Mouse (Mus musculus) liver, embryonic 14.5 days (tissue): ENCODE data around the gene Dnmt3a. TPM values are rescaled to one million over a fixed set of nuclear protein-coding genes. Genes with fewer than 3 reads are reported as not detected.

Source experiments
- ATAC-seq: fragments of 200-750 bp; cut with Nextera tagmentation; 2 replicates; pipeline ENCODE4 v1.8.0; 2017; ENCODE audit warnings: moderate number of reproducible peaks, mild to moderate bottlenecking, moderate library complexity; ENCODE audit not compliant: insufficient read depth
- DNase-seq, 3 experiments: peaks; one replicate each; pipeline ENCODE4 v3.0.0-alpha.2; 2012 to 2013; ENCODE audit warnings: low read depth in 3 of 3, low spot score in 3 of 3
- H3K27ac ChIP-seq: fragments of 300-500 bp; sonication (generic); 2 replicates; pipeline ENCODE4 v1.5.1; 2014; ENCODE audit warnings: moderate library complexity, mild to moderate bottlenecking, control low read depth, inconsistent platforms
- H3K27me3 ChIP-seq: fragments of 300-500 bp; sonication (generic); 2 replicates; pipeline ENCODE4 v1.6.1; 2014; ENCODE audit warnings: mild to moderate bottlenecking, low read length, moderate library complexity; ENCODE audit not compliant: control insufficient read depth, insufficient read depth
- H3K36me3 ChIP-seq: fragments of 300-500 bp; sonication (generic); replicated peaks from 2 replicates; pipeline ENCODE4 v1.6.1; 2014; ENCODE audit warnings: low read depth; ENCODE audit not compliant: control insufficient read depth, insufficient read depth
- H3K4me1 ChIP-seq, 2 experiments: fragments of 200-500 bp in 1 of 2; fragments of 300-500 bp in 1 of 2; sonication (generic) in 1 of 2; replicated peaks; 2 replicates each; pipeline ENCODE4 v1.6.1; 2012 to 2014; ENCODE audit warnings: antibody characterized with exemption in 1 of 2, inconsistent platforms in 1 of 2, low read length in 1 of 2; ENCODE audit not compliant: control insufficient read depth in 2 of 2, insufficient read depth in 2 of 2
- H3K4me2 ChIP-seq: fragments of 300-500 bp; sonication (generic); 2 replicates; pipeline ENCODE4 v1.6.1; 2014; ENCODE audit warnings: low read depth, mild to moderate bottlenecking, control low read depth, moderate library complexity
- H3K4me3 ChIP-seq, 2 experiments: fragments of 200-500 bp in 1 of 2; fragments of 300-500 bp in 1 of 2; sonication (generic) in 1 of 2; 2 replicates each; pipeline ENCODE4 v1.5.1; 2012 to 2014; ENCODE audit warnings: low read depth in 2 of 2, low read length in 2 of 2, mild to moderate bottlenecking in 2 of 2, control low read depth in 1 of 2, inconsistent platforms in 1 of 2, moderate library complexity in 1 of 2; ENCODE audit not compliant: insufficient read depth in 1 of 2
- H3K9ac ChIP-seq: fragments of 300-500 bp; sonication (generic); replicated peaks from 2 replicates; pipeline ENCODE4 v1.6.1; 2014; ENCODE audit warnings: mild to moderate bottlenecking, control low read depth, moderate library complexity
- H3K9me3 ChIP-seq: fragments of 300-500 bp; sonication (generic); 2 replicates; pipeline ENCODE4 v1.6.1; 2016; ENCODE audit warnings: low read length, mixed read lengths; ENCODE audit not compliant: control insufficient read depth
- CTCF ChIP-seq: IDR thresholded peaks from 2 replicates; pipeline ENCODE4 v1.5.1; 2016; ENCODE audit warnings: antibody characterized with exemption, low read depth, control low read depth
- EP300 ChIP-seq: IDR thresholded peaks from 2 replicates; pipeline ENCODE4 v1.6.1; 2016; ENCODE audit warnings: antibody characterized with exemption, low read depth
- WGBS: fragments of 180-500 bp; shearing (Covaris S2); extraction: QIAGEN DNeasy Blood & Tissue Kit; methylation state at CpG from one replicate; pipeline ENCODE4 v1.1.7; 2014; ENCODE audit not compliant: insufficient replicate concordance; 5-methylcytosine and 5-hydroxymethylcytosine counted together
- polyA plus RNA-seq, 2 experiments: library from polyadenylated mRNA; depleted of rRNA in 1 of 2; stranded (reverse) in 1 of 2; unstranded in 1 of 2; fragments of >200 nt; fragmentation: Nextera tagmentation in 1 of 2; extraction: Ambion mirVana in 1 of 2; gene quantifications; 2 replicates each; pipeline versions ENCODE4 v1.2.1 to v1.2.3; 2012 to 2014

Gene Dnmt3a
- polyA plus RNA-seq, 2 experiments = 5.3 to 12.8 TPM

- peaks cover 0 to 11% of the 10 kb centered on the region in 2 experiments; a peak in 2 of 4 replicates for H3K4me1 ChIP-seq
- DNase-seq = no peak
- 26% methylated on average over 10 of the region's 10 CpGs for WGBS
- no peaks in the 10 kb centered on the region for H3K36me3 ChIP-seq
- H3K27me3 ChIP-seq = peaks cover 38% of the 10 kb centered on the region
- 0 out of 2 replicates have a peak, but pooled peaks have one; percentile 5 for ATAC-seq
- H3K4me3 ChIP-seq = peak overlapping the region; percentile 7 to 70; a peak in 2 of 4 replicates
- H3K27ac ChIP-seq = no peak overlapping the region
- no peaks in the 10 kb centered on the region for H3K9me3 ChIP-seq
- H3K4me2 ChIP-seq = peak overlapping the region; percentile 69
- no peak for TF ChIP-seq EP300
- no peak for TF ChIP-seq CTCF
- H3K9ac ChIP-seq = no peak overlapping the region
Measured at GRCm38 (mm10) chr12:3808396-3808981, 2.7 kb downstream of the Dnmt3a start.

- Histone ChIP-seq H3K4me1 (peaks cover 0 to 11% of the 10 kb centered on the region in 2 experiments; a peak in 2 of 4 replicates), H3K4me3 (no peak overlapping the region), H3K27ac (no peak overlapping the region), H3K9ac (no peak overlapping the region), H3K36me3 (no peaks in the 10 kb centered on the region), H3K4me2 (no peak overlapping the region), H3K27me3 (peaks cover 38% of the 10 kb centered on the region), H3K9me3 (no peaks in the 10 kb centered on the region)
- TF ChIP-seq CTCF (no peak), EP300 (no peak)
- DNase-seq = no peak
- WGBS = 58% methylated on average over 7 of the region's 7 CpGs
- no peak for ATAC-seq
Measured at GRCm38 (mm10) chr12:3809520-3810180, 3.8 kb downstream of the Dnmt3a start.

- ATAC-seq (no peak), DNase-seq (no peak)
- H3K4me3 ChIP-seq = no peak overlapping the region
- 49% methylated on average over 4 of the region's 4 CpGs for WGBS
- no peaks in the 10 kb centered on the region for H3K9me3 ChIP-seq
- no peaks in the 10 kb centered on the region for H3K36me3 ChIP-seq
- no peak overlapping the region for H3K4me2 ChIP-seq
- peaks cover 0 to 11% of the 10 kb centered on the region in 2 experiments; a peak in 2 of 4 replicates for H3K4me1 ChIP-seq
- TF ChIP-seq EP300 = no peak
- H3K27ac ChIP-seq = no peak overlapping the region
- H3K9ac ChIP-seq = no peak overlapping the region
- H3K27me3 ChIP-seq = peaks cover 34% of the 10 kb centered on the region
Measured at GRCm38 (mm10) chr12:3810455-3810854, 4.6 kb downstream of the Dnmt3a start.

- Histone ChIP-seq H3K27me3 (peaks cover 22% of the 10 kb centered on the region), H3K27ac (no peak overlapping the region), H3K4me3 (no peak overlapping the region), H3K9ac (no peak overlapping the region), H3K36me3 (no peaks in the 10 kb centered on the region), H3K4me2 (no peak overlapping the region), H3K4me1 (peaks cover 0 to 9% of the 10 kb centered on the region in 2 experiments; a peak in 2 of 4 replicates), H3K9me3 (no peaks in the 10 kb centered on the region)
- no peak for TF ChIP-seq EP300
- TF ChIP-seq CTCF = no peak
- DNase-seq (no peak), ATAC-seq (no peak)
- 57% methylated on average over 5 of the region's 5 CpGs for WGBS
Measured at GRCm38 (mm10) chr12:3811596-3811995, 5.8 kb downstream of the Dnmt3a start.

GRCm38 (mm10) chr12:3812251-3812650 is 6.4 kb downstream of the Dnmt3a start:
- Histone ChIP-seq H3K9me3 (no peaks in the 10 kb centered on the region), H3K27ac (no peak overlapping the region), H3K36me3 (no peaks in the 10 kb centered on the region), H3K27me3 (peaks cover 16% of the 10 kb centered on the region), H3K4me2 (no peak overlapping the region), H3K4me1 (peaks cover 0 to 9% of the 10 kb centered on the region in 2 experiments; a peak in 2 of 4 replicates), H3K4me3 (no peak overlapping the region), H3K9ac (no peak overlapping the region)
- ATAC-seq (no peak), DNase-seq (no peak)
- no peak for TF ChIP-seq EP300
- TF ChIP-seq CTCF = no peak
- WGBS = 52% methylated on average over 6 of the region's 6 CpGs
